Mouse (Mus musculus) CH12.LX (cell line): ENCODE results near the gene Lrrc31.

Experiments
- CHD1 ChIP-seq: IDR thresholded peaks from 2 replicates; pipeline ENCODE4 v1.6.1; 2012; ENCODE audit warnings: low read depth, low read length, improper control_type of control experiment, inconsistent platforms
- CHD2 ChIP-seq: IDR thresholded peaks from 2 replicates; pipeline ENCODE4 v1.6.1; 2011; ENCODE audit warnings: low read length, improper control_type of control experiment
- CTCF ChIP-seq, 2 experiments: IDR thresholded peaks in 1 of 2; conservative IDR thresholded peaks in 1 of 2; 2 replicates each; pipeline ENCODE4 v1.5.1; 2011 to 2012; ENCODE audit warnings: low read depth in 2 of 2, low read length in 2 of 2, improper control_type of control experiment in 1 of 2, inconsistent platforms in 1 of 2, mild to moderate bottlenecking in 1 of 2, moderate library complexity in 1 of 2
- E2F4 ChIP-seq: IDR thresholded peaks from 2 replicates; pipeline ENCODE4 v1.6.1; 2011; ENCODE audit warnings: low read depth, low read length, improper control_type of control experiment; ENCODE audit not compliant: insufficient replicate concordance
- HCFC1 ChIP-seq: IDR thresholded peaks from 2 replicates; pipeline ENCODE4 v1.6.1; 2012; ENCODE audit warnings: low read depth, mild to moderate bottlenecking, inconsistent platforms, low read length, improper control_type of control experiment
- JUND ChIP-seq: conservative IDR thresholded peaks from 2 replicates; pipeline ENCODE4 v1.6.1; 2011; ENCODE audit warnings: low read depth, low read length, improper control_type of control experiment
- MAFK ChIP-seq: IDR thresholded peaks from 2 replicates; pipeline ENCODE4 v1.6.1; 2011; ENCODE audit warnings: low read length, improper control_type of control experiment; ENCODE audit not compliant: insufficient replicate concordance
- NELFE ChIP-seq: IDR thresholded peaks from 2 replicates; pipeline ENCODE4 v1.6.1; 2011; ENCODE audit warnings: low read depth, low read length, improper control_type of control experiment
- POLR2A ChIP-seq: IDR thresholded peaks from 2 replicates; pipeline ENCODE4 v1.6.1; 2011; ENCODE audit warnings: low read depth, mild to moderate bottlenecking, improper control_type of control experiment, low read length
- POLR2AphosphoS2 ChIP-seq: IDR thresholded peaks from 2 replicates; pipeline ENCODE4 v1.6.1; 2011; ENCODE audit warnings: low read depth, low read length, improper control_type of control experiment
- RCOR1 ChIP-seq: conservative IDR thresholded peaks from 2 replicates; pipeline ENCODE4 v1.6.1; 2012; ENCODE audit warnings: low read depth, mild to moderate bottlenecking, inconsistent platforms, low read length, improper control_type of control experiment
- ZC3H11A ChIP-seq: IDR thresholded peaks from 2 replicates; pipeline ENCODE4 v1.6.1; 2012; ENCODE audit warnings: low read depth, mild to moderate bottlenecking, inconsistent platforms, low read length, improper control_type of control experiment
- ZNF384 ChIP-seq: IDR thresholded peaks from 2 replicates; pipeline ENCODE4 v1.6.1; 2012; ENCODE audit warnings: low read depth, low read length, improper control_type of control experiment, inconsistent platforms

- TF ChIP-seq CTCF (conservative IDR thresholded peaks at IDR 0.05 in 1 of 2, IDR thresholded peaks at IDR 0.05 in 1 of 2; ENCODE audit: low read depth in 2 of 2, low read length in 2 of 2) (no peak), MAFK (no peak), RCOR1 (no peak), POLR2A (no peak), E2F4 (no peak), ZNF384 (no peak), CHD2 (no peak), POLR2AphosphoS2 (no peak), JUND (no peak), ZC3H11A (no peak), NELFE (no peak), HCFC1 (no peak), CHD1 (no peak)
Observed at GRCm38 (mm10) chr3:30729046-30729445, 29.4 kb upstream of the Lrrc31 start.
